Mouse (Mus musculus) kidney, adult 8-10 months (tissue): ENCODE measurements at regions not wholly inside any gene's neighbourhood (a gene's known extent, or its start where the extent isn't known, plus 50 kb on each side); places are given as distances from the start of the nearest gene placed in this dataset.
A peak's percentile ranks its signal among the peaks of the same experiment; 100 is the strongest.

Source experiments
- DNase-seq, 2 experiments: peaks; one replicate each; pipeline ENCODE4 v3.0.0; 2022

GRCm38 (mm10) chr6:33117877-33118276 lies 57.8 kb upstream of the Chchd3 start:
- no peak for DNase-seq

- no peak for DNase-seq
Measured at GRCm38 (mm10) chr6:33120581-33120980, 60.5 kb upstream of the Chchd3 start.

- DNase-seq: peak; percentile 56 to 89
Measured at GRCm38 (mm10) chr6:33126574-33126973, 66.5 kb upstream of the Chchd3 start.

- DNase-seq: no peak
Measured at GRCm38 (mm10) chr6:33136906-33137305, 76.8 kb upstream of the Chchd3 start.

- DNase-seq: no peak
Measured at GRCm38 (mm10) chr6:33137823-33138222, 77.8 kb upstream of the Chchd3 start.

- DNase-seq: no peak
Measured at GRCm38 (mm10) chr6:33166479-33166878, 82.4 kb upstream of the Exoc4 start.

GRCm38 (mm10) chr6:33173606-33174005 lies 75.3 kb upstream of the Exoc4 start:
- DNase-seq: no peak

GRCm38 (mm10) chr6:33174616-33175015 lies 74.3 kb upstream of the Exoc4 start:
- no peak for DNase-seq

GRCm38 (mm10) chr6:33189521-33190246 lies 59.2 kb upstream of the Exoc4 start:
- no peak for DNase-seq

- DNase-seq: no peak
Measured at GRCm38 (mm10) chr6:33193823-33194222, 55.1 kb upstream of the Exoc4 start.
